Mouse (Mus musculus): ENCODE measurements around the gene Mtcl1.

Mtcl1 gene

DNA sequence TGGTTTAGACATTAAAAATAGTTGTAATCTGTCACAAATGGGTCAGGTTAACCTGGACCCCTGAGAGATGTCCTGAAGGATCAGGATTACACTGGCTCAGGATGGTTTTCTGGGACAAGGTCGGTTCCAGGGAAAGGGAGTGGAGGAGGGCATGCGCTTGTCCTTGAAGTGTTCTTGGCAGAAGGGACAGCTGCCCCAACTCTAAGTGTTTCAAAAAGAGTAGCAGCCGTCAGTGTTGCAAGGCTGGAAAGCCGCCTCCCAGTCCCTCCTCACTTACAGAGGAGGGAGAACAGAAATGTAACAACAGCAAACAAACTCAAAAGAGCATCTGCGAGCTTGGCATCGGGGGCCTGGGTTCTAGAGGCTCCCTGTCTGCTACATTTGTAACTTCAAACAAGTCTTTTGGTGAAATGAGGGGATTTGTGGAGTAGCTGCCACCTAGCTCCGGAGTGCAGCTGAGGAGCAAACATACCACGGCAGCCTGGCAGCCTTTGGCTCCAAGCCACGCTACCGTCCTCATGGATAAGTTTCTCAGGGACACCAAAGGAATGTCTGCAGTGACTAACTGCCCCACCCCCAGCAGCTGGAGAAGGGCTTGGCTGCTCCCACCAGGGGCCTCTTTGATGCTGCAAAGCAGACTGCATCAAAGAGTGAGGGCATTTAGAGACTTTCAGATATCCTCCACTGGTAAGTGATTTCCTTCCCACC is 44.5 kb downstream of the Mtcl1 start:
- DNase-seq = peak; percentile 22

DNA sequence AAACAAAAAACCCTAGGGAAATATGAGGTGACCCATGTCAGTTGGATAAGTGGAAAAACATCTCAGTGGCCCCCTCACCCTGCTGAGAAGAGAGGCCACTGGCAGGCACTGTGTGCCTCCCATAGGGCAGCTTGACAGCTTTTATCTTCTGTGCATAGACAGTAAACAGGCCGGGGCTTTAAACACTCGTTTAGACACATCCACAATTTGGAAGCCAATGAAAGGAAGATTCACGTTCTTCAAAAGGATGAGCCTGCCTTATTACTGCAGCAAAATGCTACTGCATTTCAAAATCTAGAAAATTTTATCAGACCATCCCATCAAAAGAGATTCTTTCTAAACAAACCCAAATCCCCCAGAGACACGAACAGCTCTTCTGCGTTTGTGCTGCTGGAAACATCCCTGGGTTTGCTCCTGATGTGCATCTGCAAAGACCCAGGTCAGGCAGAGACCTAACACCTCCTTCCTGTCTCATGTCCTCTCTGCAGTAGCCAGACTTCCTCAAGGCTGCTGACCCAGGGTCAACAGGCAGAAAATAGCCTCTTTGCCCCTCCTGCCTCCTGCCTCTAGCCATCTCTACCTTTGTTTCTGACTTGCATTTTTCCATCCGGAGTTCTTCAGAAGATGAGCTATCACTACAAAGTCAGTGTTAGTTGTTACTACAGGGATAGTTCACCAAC is 46.6 kb downstream of the Mtcl1 start:
- no peak for DNase-seq

DNA sequence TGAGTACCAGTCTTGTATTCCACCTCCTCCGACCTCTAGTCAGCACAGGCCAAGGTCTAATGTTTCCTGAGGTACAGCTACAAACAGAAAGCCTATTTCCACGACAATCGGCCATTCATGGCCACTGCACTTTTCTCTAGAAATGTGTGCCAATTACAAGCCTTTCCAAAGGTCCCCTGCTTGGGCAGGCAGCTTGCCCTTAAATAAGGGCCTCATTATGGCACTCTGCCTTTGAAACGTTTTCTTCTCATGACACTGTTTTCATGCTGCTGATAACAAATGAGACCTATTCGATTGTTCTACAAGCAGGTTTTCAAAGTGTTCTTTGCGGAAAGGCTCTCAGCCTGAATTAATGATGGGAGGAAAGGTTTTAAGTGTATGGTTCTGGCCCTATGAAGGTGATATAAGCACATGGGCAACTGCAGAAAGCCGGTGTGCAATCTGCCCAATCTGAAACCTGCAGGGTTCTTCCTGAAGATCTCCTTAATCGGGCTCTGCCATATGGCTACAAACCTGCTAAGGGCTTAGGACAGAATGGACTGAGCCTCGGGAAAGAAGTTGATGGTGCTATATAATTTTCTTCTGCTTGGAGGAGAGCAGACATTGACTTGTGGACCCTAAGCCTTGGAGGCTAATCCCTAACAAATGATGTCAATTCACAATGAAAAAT is 47.8 kb downstream of the Mtcl1 start:
- DNase-seq = no peak

DNA sequence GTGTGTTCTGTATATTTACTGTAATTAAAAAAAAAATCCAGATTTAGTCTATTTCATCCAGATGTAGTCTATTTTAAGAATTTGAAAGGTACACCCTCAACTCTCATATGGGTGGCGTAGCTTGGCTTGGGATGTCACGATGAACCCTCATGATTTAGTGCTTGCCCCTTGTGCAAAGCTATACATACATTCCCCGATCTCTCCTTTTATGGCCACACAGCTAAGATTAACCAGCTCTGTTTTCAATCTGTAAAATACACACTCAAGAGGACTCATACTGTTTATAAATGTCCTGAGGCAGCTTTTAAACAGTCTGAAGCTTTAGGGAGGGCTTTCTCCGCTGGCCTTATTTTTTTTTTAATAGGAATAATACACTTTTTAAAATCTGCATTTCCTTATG is 49.8 kb downstream of the Mtcl1 start:
- no peak for DNase-seq

DNA sequence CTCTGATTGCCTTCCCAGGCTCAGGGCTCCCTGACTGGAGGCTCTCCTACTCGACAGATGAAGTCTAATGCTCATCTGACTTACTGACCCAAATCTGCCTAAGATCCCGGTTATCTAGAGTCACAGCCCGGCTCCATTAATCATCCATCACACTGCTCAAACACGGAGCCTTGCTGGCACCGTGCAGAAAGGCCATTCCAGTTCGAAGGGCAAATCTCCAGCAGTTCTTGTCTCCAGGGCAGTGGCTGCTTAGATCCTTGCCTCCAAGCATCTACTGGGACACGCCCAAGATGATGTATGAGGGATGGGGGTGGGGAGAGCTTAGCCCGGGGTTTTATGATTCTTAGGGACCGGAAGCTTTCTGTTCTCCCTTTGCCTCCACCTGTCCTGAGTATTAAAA is 55.0 kb downstream of the Mtcl1 start:
- no peak for DNase-seq

DNA sequence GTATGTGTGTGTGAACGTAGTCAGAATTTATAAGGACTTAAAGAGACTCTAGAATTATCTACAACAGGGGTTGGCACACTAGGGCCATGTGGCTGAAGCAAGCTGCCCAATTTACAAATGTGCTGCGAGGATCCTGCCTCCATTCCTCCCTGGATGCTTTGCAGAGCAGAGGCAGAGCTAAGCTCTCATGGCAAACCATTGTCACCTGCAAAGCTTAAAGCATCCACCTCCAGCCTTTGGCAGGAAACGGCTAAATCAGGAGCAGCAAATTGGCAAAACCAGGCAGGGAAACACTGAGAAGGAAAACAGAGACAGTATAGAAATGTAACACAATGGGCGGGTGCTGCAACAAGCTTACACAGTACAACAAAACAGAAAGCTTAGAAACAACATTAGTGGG is 61.2 kb downstream of the Mtcl1 start:
- no peak for DNase-seq

DNA sequence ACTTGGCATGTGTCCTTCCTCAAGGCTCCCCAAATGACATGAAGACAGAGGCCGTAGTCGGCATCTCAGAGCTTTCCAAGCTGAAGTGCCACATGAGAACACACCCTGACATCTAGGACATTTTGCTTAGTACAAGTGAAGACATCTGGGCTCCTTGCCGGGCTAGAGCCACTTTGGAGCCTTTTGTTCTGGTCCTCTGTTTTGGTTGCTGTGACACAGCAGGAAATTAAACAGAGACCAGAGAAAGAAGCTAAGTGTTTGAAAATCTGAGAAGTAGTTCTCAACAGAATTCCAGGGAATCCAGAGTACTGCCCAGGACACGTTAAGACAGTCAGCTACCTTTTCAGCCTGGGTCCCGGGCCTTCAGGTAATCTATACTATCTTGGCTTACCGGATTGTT is 68.2 kb downstream of the Mtcl1 start:
- DNase-seq = no peak

DNA sequence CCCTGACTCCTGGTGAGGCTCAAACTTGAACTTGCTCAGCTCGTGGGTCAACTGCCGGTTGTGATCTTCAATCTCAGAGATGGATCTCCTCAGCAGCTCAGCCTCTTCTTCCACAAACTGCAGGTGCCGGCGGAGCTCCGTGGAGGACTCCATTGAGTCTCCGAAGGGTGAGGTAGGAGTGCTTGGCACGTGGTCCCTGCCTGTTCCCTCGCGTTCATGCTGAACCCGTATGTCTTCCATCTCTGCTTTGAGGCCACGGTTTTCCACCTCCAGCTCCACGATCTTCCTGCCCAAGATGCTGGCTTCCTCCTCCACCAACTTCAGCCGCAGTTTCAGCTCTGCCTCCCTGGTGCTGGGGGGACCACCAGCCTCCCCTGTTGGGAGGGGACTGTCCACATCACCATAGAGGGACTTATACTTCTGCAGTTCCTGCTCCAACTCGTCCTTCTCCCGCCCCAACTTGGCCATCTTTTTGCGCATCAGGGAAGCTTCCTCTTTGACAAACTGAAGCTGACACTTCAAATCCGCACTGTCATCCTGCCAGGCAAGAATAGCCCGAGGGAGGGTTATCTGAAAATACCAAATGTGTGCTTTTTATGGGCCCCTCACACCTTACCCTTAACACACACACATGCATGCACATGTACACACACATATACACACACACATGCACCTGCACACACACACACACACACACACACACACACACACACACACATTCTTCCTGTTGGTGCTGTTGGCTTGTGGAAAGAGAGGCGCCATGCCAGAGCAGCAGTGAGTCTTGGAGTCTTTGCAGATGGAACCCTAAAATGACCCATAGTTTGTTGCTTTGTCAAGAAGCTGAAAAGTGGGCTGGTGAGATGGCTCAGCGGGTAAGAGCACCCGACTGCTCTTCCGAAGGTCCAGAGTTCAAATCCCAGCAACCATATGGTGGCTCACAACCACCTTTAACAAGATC is 69.4 kb downstream of the Mtcl1 start:
- DNase-seq = no peak

DNA sequence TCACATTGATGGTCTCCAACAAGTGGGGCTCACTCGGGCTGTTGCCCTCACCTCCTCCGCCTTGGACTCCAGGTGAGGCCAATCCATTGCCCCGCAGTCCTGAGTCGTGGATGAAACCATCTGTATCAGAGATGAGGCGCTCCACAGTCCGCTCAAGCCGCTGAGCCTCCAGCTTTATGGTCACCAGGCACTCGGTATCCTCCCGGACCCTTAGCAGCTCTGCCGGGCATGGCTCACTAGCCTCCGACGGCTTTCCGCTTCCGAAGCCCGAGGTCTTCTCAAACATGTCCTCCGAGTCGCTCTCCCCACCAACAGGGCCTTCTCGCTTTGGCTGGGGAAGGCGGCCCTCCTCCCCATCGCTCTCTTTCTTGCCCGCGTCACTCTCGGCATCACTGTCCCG is 70.2 kb downstream of the Mtcl1 start:
- DNase-seq = no peak

DNA sequence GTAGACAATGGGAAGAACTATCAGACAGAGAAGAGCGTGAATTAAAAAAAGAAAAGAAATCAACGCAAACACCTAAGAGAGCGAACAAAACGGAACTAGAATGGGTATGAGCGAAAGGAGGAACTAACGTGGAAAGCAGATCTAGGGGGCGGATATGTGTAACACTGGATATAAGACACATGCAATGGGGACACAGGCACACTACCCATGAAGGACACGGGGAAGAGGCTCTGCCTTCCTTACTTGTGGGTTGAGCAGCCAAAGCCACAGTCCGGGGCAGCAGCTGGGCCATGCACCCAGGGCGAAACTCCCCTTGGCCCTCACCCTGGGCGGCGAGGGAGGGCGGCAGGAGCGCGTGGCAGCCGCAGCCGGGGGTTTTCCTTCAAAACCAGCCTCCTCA is 71.4 kb downstream of the Mtcl1 start:
- DNase-seq = no peak

DNA sequence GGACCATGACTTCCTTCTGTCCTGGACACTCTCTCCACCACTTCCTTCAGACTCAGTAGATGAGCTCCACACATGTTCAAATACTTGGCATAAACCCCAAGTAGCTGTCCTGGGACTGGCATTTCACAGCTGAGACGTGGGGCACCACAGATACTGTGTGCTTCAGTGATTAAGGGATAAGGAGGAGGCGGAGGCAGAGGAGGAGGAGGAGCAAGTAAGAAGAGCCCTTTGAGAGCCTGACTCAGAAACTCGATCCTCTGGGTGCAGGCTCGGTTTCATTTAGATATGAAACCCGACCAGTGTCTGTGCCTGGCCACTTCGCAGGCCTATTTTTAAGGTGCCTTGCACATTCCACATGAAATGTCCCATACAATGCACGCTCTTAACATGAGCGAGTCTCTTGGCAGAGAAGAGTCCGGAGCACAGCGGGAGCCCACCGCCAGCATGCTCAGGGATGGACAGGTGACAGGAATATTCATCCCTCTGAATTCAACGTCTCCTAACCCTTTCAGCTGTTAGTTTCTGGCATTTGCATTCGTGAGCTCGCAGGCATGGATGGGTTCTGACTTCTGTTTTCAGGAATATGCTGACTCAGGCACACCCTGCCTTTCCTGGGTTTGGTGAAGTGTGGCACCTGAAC is 74.8 kb downstream of the Mtcl1 start:
- no peak for DNase-seq

DNA sequence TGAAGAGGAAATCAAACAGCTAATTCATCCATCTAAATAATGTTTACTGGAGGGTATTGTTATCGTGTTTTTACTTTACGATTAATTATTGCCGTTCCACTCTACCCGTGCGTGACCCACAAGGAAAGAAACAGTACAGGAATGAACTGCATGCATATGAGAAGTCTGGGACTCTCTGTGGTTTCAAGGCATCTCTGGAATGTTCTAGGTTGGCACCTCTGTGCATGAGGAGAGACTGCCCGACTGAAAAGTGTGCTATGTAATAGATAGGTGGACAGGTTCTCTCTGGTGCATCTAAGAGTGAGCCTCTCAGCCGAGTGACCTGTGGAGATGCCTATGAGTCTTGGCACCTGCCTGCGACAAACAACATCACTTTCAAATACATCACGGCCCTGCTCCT is 78.7 kb downstream of the Mtcl1 start:
- no peak for DNase-seq

DNA sequence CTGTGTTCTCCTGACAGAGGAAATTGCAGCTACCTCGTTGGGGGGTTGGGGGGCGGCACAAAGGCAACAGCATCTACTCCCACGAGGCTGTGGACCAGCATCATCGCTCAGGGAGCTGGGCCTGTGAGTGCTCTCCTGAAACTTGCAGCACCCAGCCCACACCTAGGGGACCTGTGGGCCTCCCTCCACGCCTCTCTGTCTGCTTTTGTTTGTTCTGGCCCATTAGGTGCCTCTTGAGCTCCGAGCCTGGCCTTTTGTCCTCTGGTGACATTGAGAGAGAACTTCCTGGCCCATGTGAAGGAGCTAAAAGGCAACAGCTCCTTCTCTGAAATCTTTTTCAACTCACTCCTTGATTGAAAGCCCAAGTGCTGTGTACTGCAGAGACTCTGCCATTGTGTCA is 79.8 kb downstream of the Mtcl1 start:
- DNase-seq = no peak

DNA sequence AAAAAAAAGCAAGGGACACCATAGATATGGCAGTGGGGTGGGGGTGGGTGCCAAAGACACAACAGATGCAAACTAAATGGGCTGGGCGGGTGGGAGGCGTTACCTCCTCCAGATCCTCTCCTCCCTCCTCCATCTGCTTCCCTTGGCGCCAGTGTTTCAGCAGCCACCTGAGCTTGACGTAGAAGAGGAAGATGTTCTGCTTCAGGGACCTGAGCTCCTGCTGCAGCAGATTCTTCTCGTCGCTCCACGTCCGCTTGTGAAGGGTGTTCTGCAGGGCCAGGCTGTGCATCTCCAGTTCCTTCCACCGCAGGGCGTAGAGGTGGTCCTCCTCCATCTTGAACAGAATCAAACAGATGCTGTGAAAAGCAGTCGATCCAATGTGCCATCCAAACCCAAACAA is 81.4 kb downstream of the Mtcl1 start:
- DNase-seq = no peak

DNA sequence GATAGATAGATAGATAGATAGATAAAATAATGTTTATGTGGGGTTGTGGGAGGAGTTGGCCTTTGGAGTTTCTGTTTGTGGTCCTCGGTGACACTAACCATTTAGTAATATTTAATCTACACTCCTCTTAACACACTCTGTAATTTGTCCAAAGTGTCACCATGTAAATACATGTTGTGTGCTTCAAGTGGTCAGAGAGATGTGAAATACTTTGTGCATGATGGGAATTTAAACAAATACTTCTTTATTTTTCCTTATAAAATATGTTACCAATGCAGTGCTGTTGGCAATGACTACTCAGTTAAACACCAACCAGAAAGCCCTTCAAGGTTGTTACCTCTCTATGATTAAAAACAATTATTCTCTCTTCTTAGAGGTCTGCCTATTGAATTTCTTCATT is 83.9 kb downstream of the Mtcl1 start:
- DNase-seq = no peak

DNA sequence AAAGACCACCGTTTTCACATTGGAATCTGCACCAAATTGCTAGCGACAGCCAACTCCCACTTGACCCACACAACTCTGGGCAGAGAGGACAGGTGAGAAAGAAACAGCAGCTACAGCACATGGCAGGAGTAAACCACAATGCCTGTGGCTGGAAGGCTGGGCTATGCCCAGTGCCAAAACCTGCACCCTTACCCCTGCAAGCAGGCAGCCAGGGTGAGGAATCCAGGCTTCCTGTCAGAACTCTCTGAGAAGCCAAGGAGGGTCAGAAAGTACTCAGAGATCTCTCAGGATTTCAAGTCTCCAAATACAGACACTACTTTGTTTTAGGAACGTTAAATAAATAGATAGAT is 84.3 kb downstream of the Mtcl1 start:
- no peak for DNase-seq

DNA sequence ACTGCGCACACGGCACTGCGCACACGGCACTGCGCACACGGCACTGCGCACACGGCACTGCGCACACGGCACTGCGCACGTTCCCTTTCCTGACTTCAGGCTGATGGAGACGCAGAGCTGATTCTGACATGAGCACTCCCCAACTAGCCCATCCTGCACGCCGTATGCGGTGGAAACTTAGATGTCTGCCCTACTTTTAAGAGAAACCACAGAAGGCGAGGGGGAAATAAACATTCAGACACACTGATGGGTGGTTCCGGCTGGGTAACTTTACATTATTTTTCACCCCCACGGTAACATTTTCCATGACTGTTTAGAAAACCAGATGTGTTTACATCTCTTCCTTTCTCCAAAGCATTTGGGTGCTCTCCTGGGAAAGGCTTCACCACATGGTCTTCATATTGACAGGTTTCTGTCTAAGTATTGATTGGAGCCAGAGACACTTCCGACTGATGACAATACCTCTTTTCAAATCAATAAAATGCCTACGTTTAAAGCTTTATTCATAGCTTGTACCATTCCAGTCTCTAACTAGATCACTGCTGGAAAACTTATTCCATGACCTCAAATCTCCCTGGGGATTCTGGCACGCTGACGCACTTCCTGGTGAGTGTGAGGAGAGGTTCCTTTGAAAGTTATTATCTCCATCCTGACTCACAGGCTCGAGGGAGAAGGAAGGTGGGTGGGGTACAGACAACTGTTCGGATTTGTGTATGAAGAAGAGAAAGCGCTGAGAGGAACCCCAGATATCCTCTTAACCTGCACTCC is 84.8 kb downstream of the Mtcl1 start:
- no peak for DNase-seq

DNA sequence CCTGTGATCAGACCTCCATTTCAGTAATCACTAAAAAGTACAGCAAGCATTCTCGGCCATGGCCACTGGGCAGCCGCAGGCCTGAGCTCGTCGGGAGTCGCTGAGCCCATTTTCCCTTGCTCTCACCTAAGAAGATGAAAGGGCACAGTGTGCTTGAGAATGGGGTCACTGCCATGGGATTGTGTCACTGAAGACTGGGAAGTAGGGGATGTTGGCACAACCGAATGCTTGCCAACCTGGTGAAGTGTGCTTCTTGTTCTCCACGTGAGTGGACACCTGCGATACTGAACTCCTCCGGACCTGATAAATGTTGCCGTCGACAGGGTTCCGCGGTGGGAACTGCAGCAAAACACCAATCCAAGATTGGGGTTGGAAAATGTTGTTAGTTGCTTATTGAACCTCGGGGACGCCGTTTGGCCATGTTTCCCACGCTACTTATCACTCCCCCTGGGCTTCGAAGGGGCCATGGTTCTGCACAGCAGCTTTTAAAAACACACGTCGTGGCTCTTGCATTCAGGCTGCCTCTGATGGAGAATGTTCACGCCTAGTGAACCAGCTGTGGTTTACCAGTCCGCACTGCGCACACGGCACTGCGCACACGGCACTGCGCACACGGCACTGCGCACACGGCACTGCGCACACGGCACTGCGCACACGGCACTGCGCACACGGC is 85.6 kb downstream of the Mtcl1 start:
- no peak for DNase-seq

DNA sequence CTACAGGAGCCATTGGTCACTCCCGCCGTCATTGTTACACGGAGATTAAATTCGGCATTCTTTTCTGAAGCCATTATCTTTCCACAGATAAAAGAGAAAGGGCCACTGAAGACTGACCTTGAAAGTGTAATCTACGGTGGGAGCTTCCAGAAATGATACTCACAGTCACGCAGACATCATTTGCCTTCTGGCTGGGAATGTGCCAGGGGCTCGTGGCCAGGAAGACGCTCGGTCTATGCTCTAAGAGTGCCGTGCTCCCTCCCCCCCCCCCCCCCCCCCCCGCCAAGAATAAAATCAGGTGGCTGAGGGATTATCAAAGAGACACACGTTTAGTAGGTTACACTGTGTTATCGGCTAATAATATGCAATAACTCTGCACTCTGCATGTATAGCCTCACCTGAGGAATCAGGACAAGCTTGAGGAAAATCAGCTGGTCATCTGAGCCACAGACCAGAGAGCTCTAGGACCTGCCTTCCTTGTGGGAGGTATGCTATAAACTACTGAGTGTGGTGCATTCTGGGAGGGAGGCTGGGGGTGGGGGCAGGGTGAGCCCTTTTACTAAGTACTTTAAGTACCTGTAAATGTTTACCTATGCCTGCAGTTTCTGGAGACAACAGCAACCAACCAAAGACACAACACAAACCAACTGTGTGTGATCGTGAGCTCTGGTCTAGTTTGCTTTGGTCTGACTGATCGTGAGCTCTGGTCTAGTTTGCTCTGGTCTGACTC is 87.1 kb downstream of the Mtcl1 start:
- no peak for DNase-seq
